Mouse (Mus musculus) testis, postnatal 10 days (tissue): ENCODE data around the gene Lrrc8c.
A peak's percentile ranks its signal among the peaks of the same experiment; 100 is the strongest.

ENCODE experiments used
- DNase-seq: peaks from one replicate; pipeline ENCODE4 v3.0.0; 2021; ENCODE audit warnings: low spot score

The Lrrc8c gene

DNA sequence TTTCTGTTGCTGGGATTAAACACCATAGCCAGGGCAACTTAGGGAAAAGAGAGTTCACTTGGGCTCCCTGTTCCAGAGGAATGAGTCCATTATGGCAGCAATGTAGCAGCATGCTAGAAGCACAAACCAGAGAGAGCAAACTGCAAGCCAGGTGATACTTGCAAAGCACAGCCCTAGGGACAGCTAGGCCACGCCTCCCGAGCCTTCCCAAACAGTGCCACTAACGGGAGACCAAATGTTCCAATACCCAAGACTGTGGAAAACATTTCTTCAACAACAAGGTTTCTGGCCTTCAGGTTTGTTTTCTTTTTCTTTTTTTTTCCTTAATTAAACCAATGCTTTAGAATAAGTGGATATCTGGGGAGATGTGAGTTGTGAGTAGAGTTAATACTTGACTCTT, 38.2 kb downstream of the Lrrc8c start:
- DNase-seq = no peak

GRCm38 (mm10) chr5:105557777-105558240, 38.6 kb downstream of the Lrrc8c start:
- no peak for DNase-seq

- no peak for DNase-seq
Observed at GRCm38 (mm10) chr5:105558517-105558916, 39.3 kb downstream of the Lrrc8c start.

DNA sequence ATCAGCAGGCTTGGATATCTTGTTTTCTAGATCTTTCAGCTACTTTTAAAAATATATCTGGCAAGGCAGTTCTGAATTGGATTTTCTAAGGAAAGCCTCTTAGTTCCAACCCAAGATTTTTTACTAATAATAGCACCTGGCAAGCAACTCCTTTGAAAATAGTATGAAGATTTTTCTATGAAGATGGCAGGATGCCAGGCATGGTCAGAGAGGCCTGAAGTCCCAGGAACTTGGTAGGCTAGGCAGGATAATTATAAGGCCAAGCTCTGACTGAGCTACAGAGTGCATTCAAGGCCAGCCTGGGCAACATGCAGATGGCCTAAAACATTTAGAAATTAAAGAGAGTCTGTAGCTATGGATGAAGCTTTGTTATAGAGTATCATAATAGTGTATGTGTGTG, 42.7 kb downstream of the Lrrc8c start:
- DNase-seq = no peak

- DNase-seq = no peak
Observed at GRCm38 (mm10) chr5:105564761-105565160, 45.6 kb downstream of the Lrrc8c start.

DNA sequence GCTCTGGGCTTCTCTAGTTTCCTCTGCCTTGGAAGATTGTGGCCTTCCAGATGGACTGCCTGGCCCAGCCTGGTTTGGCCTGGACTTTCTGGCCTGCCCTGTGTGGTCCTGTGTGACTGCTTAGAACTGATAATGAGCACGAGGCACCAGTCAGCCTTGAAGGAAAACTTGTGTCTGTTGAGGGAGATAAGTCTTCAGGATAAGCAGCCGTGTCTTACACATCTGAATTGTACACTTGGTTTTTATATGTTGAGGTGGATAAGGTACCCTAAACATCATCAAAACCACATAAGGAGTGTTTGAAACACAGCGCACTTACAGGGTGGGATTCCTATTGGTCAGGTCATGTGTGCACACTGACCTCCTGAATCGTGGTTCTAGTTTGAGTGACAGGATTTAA, 46.6 kb downstream of the Lrrc8c start:
- DNase-seq = no peak

- DNase-seq = no peak
Observed at GRCm38 (mm10) chr5:105566852-105567412, 47.7 kb downstream of the Lrrc8c start.

DNA sequence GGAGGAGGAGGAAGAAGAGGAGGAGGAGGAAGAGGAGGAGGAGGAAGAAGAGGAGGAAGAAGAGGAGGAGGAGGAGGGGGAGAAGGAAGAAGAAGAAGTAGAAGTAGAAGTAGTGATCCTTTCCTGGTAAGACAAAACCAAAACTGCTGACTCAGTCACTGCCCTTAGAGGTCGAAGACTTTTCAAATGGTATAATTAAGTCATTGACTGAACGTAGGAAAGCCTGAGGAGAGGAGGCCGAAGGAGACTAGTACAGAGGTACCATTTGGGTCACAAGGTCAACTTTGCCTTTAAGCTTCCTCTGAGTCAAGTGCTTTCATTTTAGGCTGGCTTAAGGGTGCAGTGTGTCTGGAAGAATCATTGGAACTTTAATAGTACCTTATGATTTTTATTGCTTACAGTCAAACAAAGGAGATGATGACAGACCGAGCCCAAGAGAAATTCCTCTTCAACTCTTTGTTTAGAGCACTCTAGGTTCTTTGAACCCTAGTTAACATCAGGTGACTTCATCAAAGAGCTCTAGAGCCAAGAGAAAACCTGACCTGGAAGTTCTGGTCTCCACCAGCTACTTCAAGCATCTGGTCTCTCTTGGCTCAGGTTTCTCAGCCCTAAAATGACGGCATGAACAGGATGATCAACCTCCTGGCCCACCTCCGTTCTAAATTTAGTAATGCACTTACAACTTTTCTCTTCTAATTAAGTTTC, 49.0 kb downstream of the Lrrc8c start:
- no peak for DNase-seq

DNA sequence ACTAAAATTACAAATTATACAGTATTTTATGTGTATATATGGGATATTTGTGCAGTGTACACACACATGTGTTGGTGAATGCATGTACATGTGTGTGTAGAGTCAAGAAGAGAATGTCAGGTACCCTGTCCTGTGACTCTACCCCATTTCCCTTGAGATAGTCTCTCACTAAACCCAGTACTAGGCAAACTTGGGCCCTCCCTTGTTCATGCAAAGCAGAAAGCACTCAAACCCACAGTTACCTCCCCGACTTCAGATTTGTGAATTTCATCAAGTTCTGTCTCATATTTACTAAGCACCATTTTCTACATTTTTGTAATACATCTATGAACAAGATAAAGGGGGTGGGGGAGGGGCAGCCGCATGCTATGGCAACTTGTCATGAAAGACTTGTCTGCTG, 50.0 kb downstream of the Lrrc8c start:
- no peak for DNase-seq

DNA sequence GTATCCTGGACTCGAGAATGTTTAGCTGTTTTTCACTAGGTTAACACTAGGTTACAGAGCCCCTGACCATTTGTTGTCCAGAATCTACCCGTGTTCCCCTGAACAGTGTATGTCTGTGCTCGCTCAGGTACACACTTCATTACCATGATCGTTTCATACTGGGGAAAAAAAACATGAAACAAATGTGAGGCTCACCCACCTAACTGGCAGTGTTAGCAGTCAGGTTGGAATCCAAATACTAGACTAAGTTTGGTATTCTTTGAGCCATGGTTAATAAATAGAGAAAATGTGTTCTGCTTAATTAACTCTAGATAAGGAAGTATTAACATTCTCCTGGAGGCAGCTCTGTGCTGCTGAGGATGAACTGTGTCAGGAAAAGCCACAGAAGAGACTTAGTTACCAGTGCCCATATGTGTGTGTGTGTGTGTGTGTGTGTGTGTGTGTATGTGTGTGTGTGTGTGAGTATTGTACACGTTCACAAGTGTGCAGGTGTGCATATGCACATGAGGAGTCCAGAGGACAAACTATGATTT, 53.0 kb downstream of the Lrrc8c start:
- no peak for DNase-seq

DNA sequence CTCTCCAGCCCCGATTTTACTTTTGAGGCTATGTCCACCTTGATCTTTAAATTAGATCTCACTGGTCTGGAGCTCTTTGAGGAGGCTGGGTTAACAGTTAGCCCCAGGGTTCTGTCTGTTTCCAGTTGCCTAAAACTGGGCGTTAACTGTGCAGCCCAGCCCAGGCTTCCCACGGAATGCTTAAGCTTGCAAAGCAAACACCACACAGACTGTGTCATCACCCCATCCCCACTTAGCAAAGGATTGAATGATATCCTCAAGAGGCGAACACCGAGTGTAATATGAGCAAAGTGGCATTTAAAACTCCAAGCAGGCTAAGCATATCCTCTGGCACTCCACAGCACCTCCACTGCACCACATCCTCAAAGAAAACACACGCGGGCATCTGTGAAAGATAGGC, 53.7 kb downstream of the Lrrc8c start:
- no peak for DNase-seq

DNA sequence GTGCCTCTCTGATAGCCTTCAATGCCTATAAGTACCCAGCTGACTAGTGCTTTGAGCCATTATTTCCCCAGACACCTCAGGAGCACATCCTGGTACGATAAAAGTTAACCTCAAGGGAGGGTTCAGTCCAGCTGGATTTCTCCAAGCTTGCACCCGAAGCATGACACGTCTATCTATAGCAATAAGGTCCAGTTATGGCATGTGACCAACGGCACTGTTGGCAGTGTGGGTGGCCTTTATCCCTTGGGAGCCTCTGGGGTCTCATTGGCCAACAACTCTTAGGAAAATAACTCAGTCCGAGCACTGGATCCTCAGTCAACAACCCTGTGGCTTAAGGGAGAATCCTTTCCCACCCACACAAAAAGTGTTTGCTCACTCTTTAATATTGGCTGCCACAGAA, 55.6 kb downstream of the Lrrc8c start:
- DNase-seq = no peak

DNA sequence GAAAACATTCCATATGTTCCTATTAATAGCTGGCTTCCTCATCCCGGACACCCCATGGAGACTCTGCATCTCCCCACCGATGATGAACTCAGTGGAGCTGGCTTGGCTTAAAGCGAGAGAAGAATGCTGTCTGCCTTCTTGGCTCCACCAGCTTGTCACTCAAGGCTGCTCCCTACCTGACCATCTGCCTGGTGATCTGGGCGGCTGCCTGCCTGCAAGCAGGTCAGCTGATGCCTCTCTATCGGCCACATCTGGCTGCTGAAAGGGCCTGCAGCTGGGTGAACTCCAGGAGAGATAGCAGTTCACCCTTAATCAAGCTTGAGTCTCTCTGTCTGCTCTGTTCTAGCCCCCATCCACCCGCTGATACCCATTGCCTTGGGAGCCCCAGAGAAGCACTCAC, 56.7 kb downstream of the Lrrc8c start:
- DNase-seq = no peak

DNA sequence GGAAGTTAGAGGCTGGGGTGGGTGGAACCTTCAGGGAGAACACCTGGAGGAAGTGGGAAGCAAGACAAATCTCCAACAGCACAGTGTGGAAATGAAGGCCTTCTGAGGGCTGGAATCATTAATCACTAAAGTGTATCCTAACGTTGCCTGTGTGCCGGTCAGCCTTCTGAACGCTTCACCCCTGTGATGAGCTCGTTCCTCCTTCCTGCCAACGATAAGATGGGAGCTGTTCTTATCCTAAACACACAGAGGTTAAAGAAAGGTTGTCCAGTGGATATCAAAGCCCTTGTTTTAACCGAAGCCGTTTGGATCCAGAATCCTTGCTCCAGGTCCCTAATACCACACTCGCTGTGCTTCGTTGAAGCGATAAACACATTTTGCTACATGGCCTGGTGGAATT, 61.7 kb downstream of the Lrrc8c start:
- no peak for DNase-seq

- DNase-seq = no peak
Observed at GRCm38 (mm10) chr5:105585929-105586328, 66.7 kb downstream of the Lrrc8c start.

DNA sequence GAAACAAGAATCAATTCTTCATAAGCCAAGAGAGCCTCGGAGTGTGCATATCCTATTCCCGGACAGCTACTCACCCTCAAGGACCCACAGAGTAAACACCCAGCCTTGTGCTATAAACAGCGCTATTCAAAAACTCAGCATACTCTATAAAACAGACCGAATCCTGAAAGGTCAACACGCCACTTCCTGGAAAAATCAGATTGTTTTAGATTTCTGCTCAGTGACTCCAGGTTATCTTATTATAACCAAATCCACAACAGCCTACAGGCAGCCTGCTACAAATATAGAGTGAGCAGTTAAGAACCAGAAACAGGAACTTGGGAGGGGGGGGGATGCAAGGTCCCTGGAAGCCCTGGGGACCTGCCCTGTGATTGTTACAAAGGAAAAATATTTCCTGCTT, 67.5 kb downstream of the Lrrc8c start:
- no peak for DNase-seq

GRCm38 (mm10) chr5:105587471-105587870, 68.3 kb downstream of the Lrrc8c start:
- no peak for DNase-seq

- DNase-seq = no peak
Observed at GRCm38 (mm10) chr5:105588683-105589082, 69.5 kb downstream of the Lrrc8c start.

DNA sequence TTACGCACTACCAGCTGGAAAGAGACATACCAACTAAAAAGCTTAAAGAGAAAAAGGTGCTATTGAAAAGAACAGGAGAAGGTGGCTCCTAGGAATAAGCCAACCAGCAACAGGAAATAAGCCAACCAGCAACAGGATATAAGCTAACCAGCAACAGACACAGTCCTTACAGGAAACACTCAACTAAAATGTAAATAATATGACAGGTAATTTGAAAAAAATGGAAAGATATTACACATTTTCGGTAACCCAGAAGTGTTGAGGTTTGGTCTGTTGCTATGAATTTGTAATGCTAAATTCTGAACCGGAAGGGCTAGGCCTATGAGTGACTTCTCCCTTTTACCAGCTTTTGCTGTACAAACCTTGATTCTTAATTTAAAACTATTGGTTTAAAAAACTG, 69.9 kb downstream of the Lrrc8c start:
- DNase-seq = no peak

- peak; percentile 55 for DNase-seq
Observed at GRCm38 (mm10) chr5:105592396-105592795, 73.2 kb downstream of the Lrrc8c start.

- no peak for DNase-seq
Observed at GRCm38 (mm10) chr5:105593630-105594029, 74.4 kb downstream of the Lrrc8c start.

DNA sequence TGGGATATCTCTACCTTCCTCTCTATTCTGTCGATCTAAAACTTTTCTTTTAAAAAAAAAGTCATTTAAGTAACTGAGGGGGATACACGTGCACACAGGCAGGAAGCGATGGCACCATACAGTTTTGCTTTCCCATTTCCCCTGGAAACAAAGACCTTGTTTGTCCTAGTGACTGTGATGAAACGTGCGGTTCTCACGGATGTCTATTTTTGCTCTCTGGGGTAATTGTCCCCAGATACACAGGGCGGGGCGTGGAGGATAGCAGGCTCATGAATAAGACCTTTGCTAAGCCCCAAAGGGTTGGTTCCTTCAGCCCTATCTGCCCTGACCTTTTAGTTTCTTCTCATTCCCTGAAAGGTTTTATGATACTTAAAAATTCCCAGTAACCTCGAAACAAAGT, 79.7 kb downstream of the Lrrc8c start:
- no peak for DNase-seq

DNA sequence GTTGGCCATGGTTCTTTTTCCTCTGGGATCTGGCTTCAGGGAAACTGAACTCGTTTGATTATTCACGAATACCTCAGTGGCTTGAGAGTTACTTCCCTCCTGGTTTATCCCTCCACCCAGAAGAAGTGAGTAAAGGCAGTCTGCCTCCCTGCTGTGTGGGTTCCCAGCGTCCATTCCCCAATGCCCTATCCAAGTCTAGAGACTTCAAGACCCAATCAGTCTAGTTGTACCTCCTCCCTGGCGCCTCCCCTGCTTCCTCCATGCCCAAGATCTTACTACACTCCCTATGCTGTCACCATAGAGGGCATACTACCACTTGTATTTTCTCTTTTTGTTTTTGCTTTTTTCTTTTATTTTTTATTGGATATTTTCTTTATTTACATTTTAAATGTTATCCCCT, 80.1 kb downstream of the Lrrc8c start:
- no peak for DNase-seq

DNA sequence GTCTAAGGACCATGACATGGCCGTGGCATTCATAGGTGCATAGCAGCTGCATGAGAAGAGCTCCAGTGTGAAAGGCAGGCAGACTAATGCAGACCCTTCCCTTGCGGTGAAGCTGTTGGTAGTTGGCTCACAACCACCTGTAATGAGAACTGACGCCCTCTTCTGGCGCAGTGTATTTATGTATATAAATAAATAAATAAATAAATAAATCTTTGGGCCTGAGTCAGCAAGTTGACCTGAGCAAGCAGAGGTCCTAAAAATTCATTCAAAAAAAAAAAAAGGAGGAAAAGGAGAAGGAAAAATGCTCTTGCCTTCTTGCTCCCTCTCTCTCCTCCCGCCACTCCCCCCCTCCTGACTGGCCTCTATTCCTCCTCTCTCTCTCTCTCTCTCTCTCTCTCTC, 81.8 kb downstream of the Lrrc8c start:
- DNase-seq = no peak
